Mouse (Mus musculus) ES-Bruce4 (cell line): ENCODE results near the gene Get4.

ENCODE experiments used
- CTCF ChIP-seq: IDR thresholded peaks from one replicate; pipeline ENCODE4 v1.8.1; 2011; ENCODE audit warnings: low read depth, low read length
- EP300 ChIP-seq: IDR thresholded peaks from 2 replicates; pipeline ENCODE4 v1.6.1; 2011; ENCODE audit warnings: low read depth, low read length; ENCODE audit not compliant: insufficient read depth
- POLR2A ChIP-seq: IDR thresholded peaks from one replicate; pipeline ENCODE4 v1.8.1; 2011; ENCODE audit warnings: low read length; ENCODE audit not compliant: insufficient read depth

DNA sequence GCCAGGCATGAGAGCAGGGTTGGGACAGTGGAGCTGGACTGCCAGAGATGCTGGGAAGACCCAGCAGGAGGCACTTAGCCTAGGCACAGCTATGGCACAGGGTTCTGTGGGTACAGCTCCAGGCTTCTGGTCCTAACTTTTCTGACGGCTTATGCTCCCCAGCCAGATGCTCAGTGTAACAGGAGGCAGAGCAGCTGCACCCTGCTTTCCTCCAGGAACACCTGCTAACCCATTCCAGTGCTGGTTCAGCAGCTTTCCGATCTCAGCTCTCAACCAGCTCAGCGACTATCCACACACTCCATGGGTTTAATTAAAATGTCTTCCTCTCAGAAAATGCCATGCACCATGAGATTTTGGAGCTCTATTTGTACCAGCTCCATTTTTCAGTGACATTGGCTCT is 35.4 kb upstream of the Get4 start:
- TF ChIP-seq POLR2A (no peak), CTCF (no peak), EP300 (no peak)
